In the genomic region with DNA sequence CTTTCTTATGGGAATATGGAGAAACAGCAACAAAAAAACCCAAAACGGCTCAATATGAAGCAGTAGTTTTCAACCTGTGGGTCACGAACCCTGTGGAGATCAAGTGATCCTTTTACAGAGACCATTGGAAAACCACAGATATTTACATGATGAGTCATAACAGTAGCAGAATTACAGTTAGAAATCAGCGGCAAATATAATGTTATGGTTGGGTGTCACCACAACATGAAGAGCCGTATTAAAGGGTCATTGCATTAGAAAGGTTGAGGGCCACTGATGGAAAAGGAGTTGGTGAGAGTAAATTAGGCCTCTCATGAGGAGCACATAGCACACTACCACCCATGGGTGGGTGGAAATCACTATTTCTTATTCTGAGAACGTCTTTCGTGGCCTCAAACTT, we compare ENCODE assay signal across 29 mouse cellular contexts.
DNase-seq lines count a peak whose midpoint lies in the region; ATAC-seq lines count a peak whose summit lies in the region.
"Had no signal": no experiment of that assay in that cellular context is flagged by ENCODE, and none has a peak within 500 bp of the region (broad histone marks: within the 10 kb centered on the region; RNA-seq: fewer than 3 reads in every experiment).

No protein-coding gene starts in this region.

- peaks cover 12% of the 10 kb centered on the region; the same call in 1 of the 2 replicates for H3K4me1 ChIP-seq in forebrain, embryonic 14.5 days (ENCODE audit: control insufficient read depth, insufficient read depth, low read length)
- peaks cover 28% of the 10 kb centered on the region for H3K4me1 ChIP-seq in forebrain, embryonic 10.5 days
- peaks cover 31% of the 10 kb centered on the region for H3K4me1 ChIP-seq in hindbrain, embryonic 15.5 days (replicated peaks)
- peaks cover 5% of the 10 kb centered on the region; the same call in 1 of the 2 replicates for H3K4me1 ChIP-seq in hindbrain, embryonic 11.5 days (replicated peaks; ENCODE audit: control insufficient read depth, insufficient read depth, low read length)
- H3K4me1 ChIP-seq: embryonic facial prominence, embryonic 15.5 days; limb, embryonic 15.5 days; liver, embryonic 13.5 days; megakaryocyte, embryonic 14.5 days had no signal

- DNase-seq in forebrain, embryonic 14.5 days (ENCODE audit: low spot score): no peak
- no peak for DNase-seq in forebrain, embryonic 10.5 days (ENCODE audit: extremely low spot score, low spot score)
- no peak for DNase-seq in hindbrain, embryonic 11.5 days (ENCODE audit: low spot score)
- DNase-seq in 3T3-L1 (ENCODE audit: low read depth, low spot score): peak; percentile 54
- DNase-seq in Muller cell, postnatal 12 days (ENCODE audit: inconsistent ontology term): peak; percentile 55
- DNase-seq in thymus, adult 18-20 months: no peak
- no peak for DNase-seq in right cerebral cortex, postnatal 36 days (ENCODE audit: low spot score in 2 of 2)
- DNase-seq: adrenal gland, adult 8-10 months; B cell, adult 2 months; cerebellum, adult 8-10 months; cerebellum, postnatal 25 days; gastrocnemius, postnatal 14 days; heart, postnatal 36 days; kidney, adult 11 months; kidney, postnatal 14 days; layer of hippocampus, adult 9-11 months; liver, embryonic 13.5 days; lung, adult 18-20 months; lung, postnatal 4 days; thymus, postnatal 25 days had no signal

- H3K36me3 ChIP-seq in forebrain, embryonic 14.5 days (ENCODE audit: control insufficient read depth, insufficient read depth, low read length): no peaks in the 10 kb centered on the region
- no peaks in the 10 kb centered on the region for H3K36me3 ChIP-seq in forebrain, embryonic 10.5 days (replicated peaks)
- H3K36me3 ChIP-seq in hindbrain, embryonic 15.5 days: no peaks in the 10 kb centered on the region
- no peaks in the 10 kb centered on the region for H3K36me3 ChIP-seq in hindbrain, embryonic 11.5 days (ENCODE audit: control insufficient read depth, insufficient read depth, low read length)
- H3K36me3 ChIP-seq: embryonic facial prominence, embryonic 10.5 days; embryonic facial prominence, embryonic 15.5 days; limb, embryonic 10.5 days; limb, embryonic 15.5 days; liver, embryonic 13.5 days had no signal

- H3K4me2 ChIP-seq in forebrain, embryonic 14.5 days (ENCODE audit: low read length): no peak overlapping the region
- H3K4me2 ChIP-seq in hindbrain, embryonic 15.5 days: no peak overlapping the region
- H3K4me2 ChIP-seq in hindbrain, embryonic 11.5 days (replicated peaks; ENCODE audit: low read depth, low read length): no peak overlapping the region
- H3K4me2 ChIP-seq: embryonic facial prominence, embryonic 15.5 days; heart, embryonic 11.5 days; limb, embryonic 15.5 days; liver, embryonic 13.5 days had no signal

- H3K27ac ChIP-seq in forebrain, embryonic 14.5 days (ENCODE audit: low read depth, low read length): peak overlapping the region; percentile 55; the same call in 1 of the 2 replicates
- H3K27ac ChIP-seq in forebrain, embryonic 10.5 days: no peak overlapping the region
- 0 out of 2 replicates have a peak overlapping the region, but pooled peaks have one; percentile 75 for H3K27ac ChIP-seq in hindbrain, embryonic 15.5 days (replicated peaks)
- no peak overlapping the region for H3K27ac ChIP-seq in hindbrain, embryonic 11.5 days (ENCODE audit: low read depth, low read length)
- H3K27ac ChIP-seq: embryonic facial prominence, embryonic 10.5 days; embryonic facial prominence, embryonic 15.5 days; limb, embryonic 10.5 days; limb, embryonic 15.5 days; liver, embryonic 13.5 days had no signal

- no peak for ATAC-seq in forebrain, embryonic 14.5 days
- ATAC-seq in hindbrain, embryonic 15.5 days (ENCODE audit: low FRiP score, low read depth): no peak
- ATAC-seq in hindbrain, embryonic 11.5 days (ENCODE audit: low FRiP score): no peak
- ATAC-seq: inflammation-experienced regulatory T-cells, adult 6 months; lung, postnatal 0 days had no signal

- 95% methylated on average over 6 of the region's 6 CpGs for WGBS in forebrain, embryonic 14.5 days
- WGBS in forebrain, embryonic 10.5 days: 94% methylated on average over 6 of the region's 6 CpGs
- WGBS in hindbrain, embryonic 15.5 days: 97% methylated on average over 6 of the region's 6 CpGs
- 98% methylated on average over 6 of the region's 6 CpGs for WGBS in hindbrain, embryonic 11.5 days

- H3K27me3 ChIP-seq in forebrain, embryonic 14.5 days (replicated peaks; ENCODE audit: control insufficient read depth, insufficient read depth, low read length): no peaks in the 10 kb centered on the region
- H3K27me3 ChIP-seq in forebrain, embryonic 10.5 days (ENCODE audit: poor library complexity, severe bottlenecking): peaks cover 47% of the 10 kb centered on the region
- H3K27me3 ChIP-seq in hindbrain, embryonic 15.5 days: no peaks in the 10 kb centered on the region
- H3K27me3 ChIP-seq in hindbrain, embryonic 11.5 days (ENCODE audit: control insufficient read depth, insufficient read depth, low read length): no peaks in the 10 kb centered on the region
- H3K27me3 ChIP-seq: embryonic facial prominence, embryonic 15.5 days; limb, embryonic 15.5 days; liver, embryonic 13.5 days had no signal

- H3K9me3 ChIP-seq in forebrain, embryonic 14.5 days (replicated peaks; ENCODE audit: control insufficient read depth, low read length): no peaks in the 10 kb centered on the region
- no peaks in the 10 kb centered on the region for H3K9me3 ChIP-seq in forebrain, embryonic 10.5 days
- H3K9me3 ChIP-seq in hindbrain, embryonic 15.5 days: no peaks in the 10 kb centered on the region
- H3K9me3 ChIP-seq in hindbrain, embryonic 11.5 days (ENCODE audit: control insufficient read depth, low read length): no peaks in the 10 kb centered on the region
- H3K9me3 ChIP-seq: embryonic facial prominence, embryonic 10.5 days; embryonic facial prominence, embryonic 15.5 days; limb, embryonic 10.5 days; limb, embryonic 15.5 days; liver, embryonic 13.5 days had no signal

- no peak overlapping the region for H3K9ac ChIP-seq in forebrain, embryonic 14.5 days (ENCODE audit: low read length)
- H3K9ac ChIP-seq in hindbrain, embryonic 15.5 days: no peak overlapping the region
- no peak overlapping the region for H3K9ac ChIP-seq in hindbrain, embryonic 11.5 days (ENCODE audit: low read depth, low read length)
- H3K9ac ChIP-seq: embryonic facial prominence, embryonic 15.5 days; limb, embryonic 15.5 days; liver, embryonic 13.5 days had no signal

- H3K4me3 ChIP-seq in forebrain, embryonic 14.5 days (ENCODE audit: low read depth, low read length): no peak overlapping the region
- no peak overlapping the region for H3K4me3 ChIP-seq in forebrain, embryonic 10.5 days
- H3K4me3 ChIP-seq in hindbrain, embryonic 15.5 days: no peak overlapping the region
- no peak overlapping the region for H3K4me3 ChIP-seq in hindbrain, embryonic 11.5 days (ENCODE audit: low read depth, low read length)
- H3K4me3 ChIP-seq: embryonic facial prominence, embryonic 10.5 days; embryonic facial prominence, embryonic 15.5 days; limb, embryonic 10.5 days; limb, embryonic 15.5 days; liver, embryonic 13.5 days; megakaryocyte, embryonic 14.5 days had no signal

Comparison
In these comparisons a context has a peak if more than half of its experiments do, and no peak if none do; other contexts are left out.
1. H3K27ac ChIP-seq: peak in forebrain, embryonic 14.5 days (single experiment) and hindbrain, embryonic 15.5 days (single experiment); none in forebrain, embryonic 10.5 days (single experiment) and hindbrain, embryonic 11.5 days (single experiment).
2. DNase-seq: peak in 3T3-L1 (single experiment) and Muller cell, postnatal 12 days (single experiment); none in forebrain, embryonic 14.5 days (single experiment), forebrain, embryonic 10.5 days (single experiment), hindbrain, embryonic 11.5 days (single experiment), thymus, adult 18-20 months (0 of 2) and right cerebral cortex, postnatal 36 days (0 of 2).